Mouse (Mus musculus) G1E (cell line): Measurements from ENCODE around the gene Eral1. TPM values are rescaled to one million over a fixed set of nuclear protein-coding genes. Genes with fewer than 3 reads are reported as not detected.

Experiments used
- ATAC-seq: 2 replicates; pipeline ENCODE4 v1.8.0; 2016; ENCODE audit warnings: mild to moderate bottlenecking; ENCODE audit not compliant: insufficient number of reproducible peaks, poor library complexity, low FRiP score, severe bottlenecking; ENCODE audit errors: extremely low read depth
- DNase-seq: peaks from one replicate; pipeline ENCODE4 v3.0.0; 2012; ENCODE audit warnings: low spot score
- H3K27me3 ChIP-seq: 2 replicates; pipeline ENCODE4 v1.6.1; 2012; ENCODE audit warnings: mild to moderate bottlenecking, low read length, inconsistent platforms; ENCODE audit not compliant: insufficient read depth
- H3K36me3 ChIP-seq: replicated peaks from 2 replicates; pipeline ENCODE3; 2012; ENCODE audit warnings: mild to moderate bottlenecking, inconsistent platforms
- H3K4me1 ChIP-seq: 2 replicates; pipeline ENCODE4 v1.6.1; 2012; ENCODE audit warnings: low read depth, low read length, inconsistent platforms, mixed read lengths; ENCODE audit not compliant: insufficient read depth
- H3K4me3 ChIP-seq: 2 replicates; pipeline ENCODE4 v1.5.1; 2012; ENCODE audit warnings: low read depth, mild to moderate bottlenecking, inconsistent platforms, low read length, moderate library complexity, mixed read lengths
- H3K9me3 ChIP-seq: replicated peaks from 2 replicates; pipeline ENCODE4 v1.6.1; 2012; ENCODE audit warnings: inconsistent platforms
- CTCF ChIP-seq: IDR thresholded peaks from 2 replicates; pipeline ENCODE4 v1.5.1; 2012; ENCODE audit warnings: low read depth, low read length, inconsistent platforms, mixed read lengths
- GATA2 ChIP-seq: IDR thresholded peaks from 2 replicates; pipeline ENCODE4 v1.6.1; 2012; ENCODE audit warnings: low read depth, low read length, inconsistent platforms, borderline replicate concordance
- polyA plus RNA-seq: library from polyadenylated mRNA; stranded (reverse); fragments of >175 nt; gene quantifications from 2 replicates; pipeline ENCODE4 v1.2.3, GENCODE M21; 2012
- total RNA-seq, 2 experiments: library from RNA; stranded (forward) in 1 of 2; stranded (reverse) in 1 of 2; fragments of 200-1000 nt in 1 of 2; fragments of >200 nt in 1 of 2; fragmentation: Nextera tagmentation in 1 of 2; gene quantifications; 2 replicates each; pipeline ENCODE4 v1.2.3; 2014 to 2017

Eral1 gene
- total and polyA plus RNA-seq, 3 experiments = 8.7 to 65.4 (median 35.7) TPM

DNA sequence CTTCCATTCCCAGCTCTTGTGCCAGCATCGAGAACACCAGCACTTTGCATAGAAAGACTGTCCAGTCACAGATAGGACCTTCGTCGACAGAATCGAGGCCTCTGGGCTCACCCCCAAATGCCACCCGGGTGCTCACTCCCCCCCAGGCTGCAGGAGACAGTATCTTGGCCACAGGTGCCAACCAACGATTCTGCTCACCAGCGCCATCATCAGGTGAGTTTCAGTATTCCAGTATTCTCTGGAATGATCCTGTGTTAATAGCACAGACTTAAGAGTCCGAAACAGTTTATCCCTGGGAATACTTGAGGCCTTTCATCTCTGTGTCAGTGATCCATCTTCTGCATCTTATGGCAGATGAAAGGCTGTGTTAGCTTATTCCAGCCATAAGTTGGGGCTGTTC lies 56.6 kb downstream of the Eral1 start:
- H3K27me3 ChIP-seq = no peaks in the 10 kb centered on the region
- no peak for ATAC-seq
- DNase-seq = no peak

More for the DNA sequence above, 56.6 kb downstream of the Eral1 start:
- no peaks in the 10 kb centered on the region for H3K9me3 ChIP-seq
- no peak overlapping the region for H3K4me3 ChIP-seq
- TF ChIP-seq GATA2 (no peak), CTCF (peak; percentile 32; the same call in 1 of the 2 replicates)
- peaks cover 97% of the 10 kb centered on the region for H3K36me3 ChIP-seq
- peaks cover 11% of the 10 kb centered on the region; the same call in 1 of the 2 replicates for H3K4me1 ChIP-seq

Other genes with a start within 250 kb of the Eral1 start
- gene Pipox, start 186.3 kb downstream of the Eral1 start, total RNA-seq (2014; fragmentation: Nextera tagmentation) = not detected in 2 replicates
- 0.17 TPM in 1 of 2 replicates, not detected in the other for gene Pipox, start 186.3 kb downstream of the Eral1 start, total RNA-seq (2017)
- gene Pipox, start 186.3 kb downstream of the Eral1 start, polyA plus RNA-seq = not detected in 2 replicates
- not detected in 2 replicates for gene Sez6, start 149.6 kb downstream of the Eral1 start, total RNA-seq (2014; fragmentation: Nextera tagmentation)
- 0.11 TPM in 1 of 2 replicates, not detected in the other for gene Sez6, start 149.6 kb downstream of the Eral1 start, total RNA-seq (2017)
- 0.03 and 0.10 TPM in 2 replicates for gene Sez6, start 149.6 kb downstream of the Eral1 start, polyA plus RNA-seq
- gene Phf12, start 97.6 kb downstream of the Eral1 start, total RNA-seq (2014; fragmentation: Nextera tagmentation) = 157 and 172 TPM in 2 replicates
- gene Phf12, start 97.6 kb downstream of the Eral1 start, total RNA-seq (2017) = 23.0 and 24.7 TPM in 2 replicates
- gene Phf12, start 97.6 kb downstream of the Eral1 start, polyA plus RNA-seq = 212 and 215 TPM in 2 replicates
- 7.2 and 11.0 TPM in 2 replicates for gene Dhrs13, start 48.1 kb downstream of the Eral1 start, total RNA-seq (2014; fragmentation: Nextera tagmentation)
- gene Dhrs13, start 48.1 kb downstream of the Eral1 start, total RNA-seq (2017) = 9.2 and 10.0 TPM in 2 replicates
- gene Dhrs13, start 48.1 kb downstream of the Eral1 start, polyA plus RNA-seq = 6.9 and 7.9 TPM in 2 replicates
- 18.0 and 19.4 TPM in 2 replicates for gene Flot2, start 42.5 kb downstream of the Eral1 start, total RNA-seq (2014; fragmentation: Nextera tagmentation)
- gene Flot2, start 42.5 kb downstream of the Eral1 start, total RNA-seq (2017) = 20.6 and 21.3 TPM in 2 replicates
- gene Flot2, start 42.5 kb downstream of the Eral1 start, polyA plus RNA-seq = 13.8 and 15.6 TPM in 2 replicates
- 14.1 and 18.1 TPM in 2 replicates for gene Fam222b, start 14.3 kb upstream of the Eral1 start, total RNA-seq (2014; fragmentation: Nextera tagmentation)
- gene Fam222b, start 14.3 kb upstream of the Eral1 start, total RNA-seq (2017) = 1.5 and 1.9 TPM in 2 replicates
- gene Fam222b, start 14.3 kb upstream of the Eral1 start, polyA plus RNA-seq = 28.9 and 30.3 TPM in 2 replicates
- gene Traf4, start 85.2 kb upstream of the Eral1 start, total RNA-seq (2014; fragmentation: Nextera tagmentation) = 26.2 and 42.8 TPM in 2 replicates
- gene Traf4, start 85.2 kb upstream of the Eral1 start, total RNA-seq (2017) = 7.0 and 9.2 TPM in 2 replicates
- 53.0 and 74.4 TPM in 2 replicates for gene Traf4, start 85.2 kb upstream of the Eral1 start, polyA plus RNA-seq
- gene Nek8, start 96.3 kb upstream of the Eral1 start, total RNA-seq (2014; fragmentation: Nextera tagmentation) = 7.8 and 14.8 TPM in 2 replicates
- 7.8 and 9.9 TPM in 2 replicates for gene Nek8, start 96.3 kb upstream of the Eral1 start, total RNA-seq (2017)
- gene Nek8, start 96.3 kb upstream of the Eral1 start, polyA plus RNA-seq = 7.3 and 8.5 TPM in 2 replicates
- gene Tlcd1, start 96.3 kb upstream of the Eral1 start, total RNA-seq (2014; fragmentation: Nextera tagmentation) = 14.7 and 15.5 TPM in 2 replicates
- 6.7 TPM in 2 replicates for gene Tlcd1, start 96.3 kb upstream of the Eral1 start, total RNA-seq (2017)
- 47.8 and 59.3 TPM in 2 replicates for gene Tlcd1, start 96.3 kb upstream of the Eral1 start, polyA plus RNA-seq
- 1,467 and 1,695 TPM in 2 replicates for gene Rpl23a, start 103.2 kb upstream of the Eral1 start, total RNA-seq (2014; fragmentation: Nextera tagmentation)
- 2,502 and 2,557 TPM in 2 replicates for gene Rpl23a, start 103.2 kb upstream of the Eral1 start, total RNA-seq (2017)
- 844 and 2,130 TPM in 2 replicates for gene Rpl23a, start 103.2 kb upstream of the Eral1 start, polyA plus RNA-seq
- 0.60 TPM in 1 of 2 replicates, not detected in the other for gene Rab34, start 108.0 kb upstream of the Eral1 start, total RNA-seq (2014; fragmentation: Nextera tagmentation)
- gene Rab34, start 108.0 kb upstream of the Eral1 start, total RNA-seq (2017) = not detected in 2 replicates
- gene Rab34, start 108.0 kb upstream of the Eral1 start, polyA plus RNA-seq = 0.52 and 0.95 TPM in 2 replicates
- not detected in 2 replicates for gene Proca1, start 113.0 kb upstream of the Eral1 start, total RNA-seq (2014; fragmentation: Nextera tagmentation)
- 0.22 TPM in 1 of 2 replicates, not detected in the other for gene Proca1, start 113.0 kb upstream of the Eral1 start, total RNA-seq (2017)
- gene Proca1, start 113.0 kb upstream of the Eral1 start, polyA plus RNA-seq = not detected in 2 replicates
- 19.5 and 22.7 TPM in 2 replicates for gene Sdf2, start 165.4 kb upstream of the Eral1 start, total RNA-seq (2014; fragmentation: Nextera tagmentation)
- 31.5 and 41.4 TPM in 2 replicates for gene Sdf2, start 165.4 kb upstream of the Eral1 start, total RNA-seq (2017)
- 2.3 and 7.8 TPM in 2 replicates for gene Sdf2, start 165.4 kb upstream of the Eral1 start, polyA plus RNA-seq
- gene Supt6, start 165.6 kb upstream of the Eral1 start, total RNA-seq (2014; fragmentation: Nextera tagmentation) = 118 and 127 TPM in 2 replicates
- 34.5 and 44.9 TPM in 2 replicates for gene Supt6, start 165.6 kb upstream of the Eral1 start, total RNA-seq (2017)
- gene Supt6, start 165.6 kb upstream of the Eral1 start, polyA plus RNA-seq = 129 and 137 TPM in 2 replicates
- gene 2610507B11Rik, start 181.4 kb upstream of the Eral1 start, total RNA-seq (2014; fragmentation: Nextera tagmentation) = 95.8 and 113 TPM in 2 replicates
- 53.9 and 55.8 TPM in 2 replicates for gene 2610507B11Rik, start 181.4 kb upstream of the Eral1 start, total RNA-seq (2017)
- gene 2610507B11Rik, start 181.4 kb upstream of the Eral1 start, polyA plus RNA-seq = 63.8 and 70.6 TPM in 2 replicates
- gene BC030499, start 210.5 kb upstream of the Eral1 start, total RNA-seq (2014; fragmentation: Nextera tagmentation) = 2.5 and 3.7 TPM in 2 replicates
- gene BC030499, start 210.5 kb upstream of the Eral1 start, total RNA-seq (2017) = 0.99 and 1.2 TPM in 2 replicates
- 0.04 TPM in 1 of 2 replicates, not detected in the other for gene BC030499, start 210.5 kb upstream of the Eral1 start, polyA plus RNA-seq
- gene Spag5, start 221.1 kb upstream of the Eral1 start, total RNA-seq (2014; fragmentation: Nextera tagmentation) = 70.7 and 71.3 TPM in 2 replicates
- 60.8 and 66.5 TPM in 2 replicates for gene Spag5, start 221.1 kb upstream of the Eral1 start, total RNA-seq (2017)
- 55.3 and 77.5 TPM in 2 replicates for gene Spag5, start 221.1 kb upstream of the Eral1 start, polyA plus RNA-seq
- 0.83 and 4.3 TPM in 2 replicates for gene Aldoc, start 242.6 kb upstream of the Eral1 start, total RNA-seq (2014; fragmentation: Nextera tagmentation)
- 10.2 and 12.9 TPM in 2 replicates for gene Aldoc, start 242.6 kb upstream of the Eral1 start, total RNA-seq (2017)
- 7.2 and 10.6 TPM in 2 replicates for gene Aldoc, start 242.6 kb upstream of the Eral1 start, polyA plus RNA-seq
- gene Pigs, start 248.0 kb upstream of the Eral1 start, total RNA-seq (2014; fragmentation: Nextera tagmentation) = 30.5 and 36.8 TPM in 2 replicates
- gene Pigs, start 248.0 kb upstream of the Eral1 start, total RNA-seq (2017) = 13.9 and 14.1 TPM in 2 replicates
- gene Pigs, start 248.0 kb upstream of the Eral1 start, polyA plus RNA-seq = 60.4 and 74.5 TPM in 2 replicates